Mouse (Mus musculus): ENCODE results near the gene Dhx16.
"Not testable (repeated sequence)": the region's sequence is repeated elsewhere in the genome, so short reads cannot be mapped to it uniquely, and the experiment has no call there.

Gene Dhx16

DNA sequence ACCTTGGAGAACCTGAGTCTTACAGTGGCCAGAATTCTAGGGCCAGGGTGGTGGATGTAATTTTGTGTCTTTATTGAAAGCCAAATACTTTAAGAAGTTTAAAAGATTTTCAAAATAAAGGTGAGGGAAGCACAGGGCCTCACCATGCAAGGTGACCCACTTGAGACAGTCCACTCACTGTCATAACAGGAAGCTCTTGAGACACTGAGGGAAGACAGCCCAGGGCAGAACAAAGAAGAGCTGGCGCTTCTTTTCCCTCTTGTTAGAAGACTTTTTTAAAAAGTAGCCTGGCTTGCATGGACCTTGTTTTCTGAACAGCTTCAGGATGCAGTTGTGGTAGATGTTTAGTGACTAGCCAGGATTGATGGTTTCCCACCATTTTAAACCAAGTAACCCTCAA lies 40.8 kb downstream of the Dhx16 start:
- DNase-seq (ENCODE audit: low spot score): no peak

- DNase-seq (ENCODE audit: low spot score): no peak
Measured at GRCm38 (mm10) chr17:35920862-35921562, 41.4 kb downstream of the Dhx16 start.

DNA sequence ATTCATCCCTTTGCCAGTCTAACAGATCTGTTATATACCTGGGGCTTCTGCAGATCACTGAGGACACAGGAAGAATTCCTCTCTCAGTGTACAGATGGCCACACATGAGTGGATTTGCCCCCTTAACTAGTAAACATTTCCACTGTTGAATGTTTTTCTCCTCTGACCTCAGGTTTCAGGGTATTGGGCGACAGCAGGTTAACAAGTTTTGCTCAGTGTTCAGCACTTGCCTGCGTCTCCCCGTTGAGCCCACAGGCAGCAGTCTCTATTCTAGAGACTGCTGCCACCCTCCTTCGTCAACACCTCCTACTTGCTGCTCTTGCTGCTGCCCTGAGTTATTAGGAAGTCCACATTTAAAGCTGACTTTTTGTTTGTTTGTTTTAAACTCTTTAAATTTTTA lies 42.1 kb downstream of the Dhx16 start:
- no peak for DNase-seq (ENCODE audit: low spot score)

DNA sequence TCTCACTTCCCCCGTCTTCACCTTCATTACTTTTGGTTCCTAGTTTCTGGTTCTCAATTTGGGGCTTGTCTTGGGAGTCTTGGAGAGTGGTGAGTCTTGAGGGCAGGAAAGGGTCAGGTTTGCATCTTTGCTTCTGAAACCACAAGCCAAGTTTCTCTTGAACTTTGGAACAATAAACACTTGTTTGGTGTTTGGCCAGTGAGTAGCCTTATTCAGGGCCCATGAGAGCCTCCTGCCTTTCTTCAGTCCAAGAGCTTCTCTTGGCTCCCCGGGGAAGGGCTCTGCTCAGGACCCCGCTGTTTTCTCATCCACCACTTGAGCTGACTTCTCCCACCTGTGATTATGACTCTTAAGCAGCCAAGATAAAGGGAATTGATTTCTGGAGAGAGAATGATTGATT lies 42.9 kb downstream of the Dhx16 start:
- no peak for DNase-seq (ENCODE audit: low spot score)

DNA sequence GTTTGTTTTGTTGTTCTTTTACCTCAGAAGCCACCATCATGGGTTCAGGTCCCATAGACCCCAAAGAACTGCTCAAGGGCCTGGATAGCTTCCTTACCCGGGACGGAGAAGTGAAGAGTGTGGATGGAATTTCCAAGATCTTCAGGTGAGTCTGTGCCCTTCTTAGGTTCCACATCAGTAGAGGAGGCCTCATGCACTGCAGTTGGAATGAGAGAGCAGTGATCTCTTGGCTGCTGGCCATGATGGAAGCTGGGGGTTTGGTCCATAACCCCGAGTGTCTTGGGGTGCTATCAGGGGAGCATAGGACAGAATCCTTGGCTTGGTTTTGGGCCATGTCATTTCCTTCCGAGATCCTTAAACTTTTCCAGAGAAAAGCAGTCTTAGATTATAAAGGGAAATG lies 43.7 kb downstream of the Dhx16 start:
- DNase-seq (ENCODE audit: low spot score): no peak

- DNase-seq (ENCODE audit: low spot score): no peak
Measured at GRCm38 (mm10) chr17:35927471-35927870, 47.9 kb downstream of the Dhx16 start.

- DNase-seq (ENCODE audit: low spot score): no peak
Measured at GRCm38 (mm10) chr17:35929534-35929933, 49.9 kb downstream of the Dhx16 start.

- no peak for DNase-seq (ENCODE audit: low spot score)
Measured at GRCm38 (mm10) chr17:35930627-35931026, 51.0 kb downstream of the Dhx16 start.

- no peak for DNase-seq (ENCODE audit: low spot score)
Measured at GRCm38 (mm10) chr17:35932608-35933007, 53.0 kb downstream of the Dhx16 start.

- not testable (repeated sequence) for DNase-seq (ENCODE audit: low spot score)
Measured at GRCm38 (mm10) chr17:35935763-35936162, 56.1 kb downstream of the Dhx16 start.

DNA sequence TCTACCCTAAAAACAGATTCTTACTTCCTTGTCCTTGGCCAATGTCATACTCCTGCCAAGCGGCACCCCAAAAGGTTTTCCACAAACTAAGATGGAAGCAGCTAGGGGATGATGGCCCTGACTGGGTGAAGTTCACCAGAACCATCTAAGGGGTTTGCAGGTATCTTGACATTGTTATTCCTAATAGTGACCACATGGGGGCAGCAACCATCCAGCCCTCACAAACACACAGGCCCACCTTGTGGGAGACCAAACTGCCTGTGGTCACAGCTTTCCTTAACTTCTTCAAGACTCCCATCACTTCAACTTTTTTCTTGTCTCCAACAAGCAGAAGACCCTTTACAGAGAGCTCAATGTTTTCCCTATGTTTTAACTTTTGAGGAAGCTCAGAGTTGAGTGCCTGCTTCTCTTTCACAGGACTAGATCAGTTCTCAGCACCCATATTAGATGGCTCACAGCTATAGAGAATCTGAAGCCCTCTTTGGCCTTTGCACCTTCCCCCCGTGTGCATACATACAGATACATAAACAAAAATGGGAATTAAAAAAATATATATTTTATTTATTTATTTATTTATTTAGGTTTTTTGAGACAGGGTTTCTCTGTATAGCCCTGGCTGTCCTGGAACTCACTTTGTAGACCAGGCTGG lies 58.2 kb downstream of the Dhx16 start:
- no peak for DNase-seq (ENCODE audit: low spot score)

DNA sequence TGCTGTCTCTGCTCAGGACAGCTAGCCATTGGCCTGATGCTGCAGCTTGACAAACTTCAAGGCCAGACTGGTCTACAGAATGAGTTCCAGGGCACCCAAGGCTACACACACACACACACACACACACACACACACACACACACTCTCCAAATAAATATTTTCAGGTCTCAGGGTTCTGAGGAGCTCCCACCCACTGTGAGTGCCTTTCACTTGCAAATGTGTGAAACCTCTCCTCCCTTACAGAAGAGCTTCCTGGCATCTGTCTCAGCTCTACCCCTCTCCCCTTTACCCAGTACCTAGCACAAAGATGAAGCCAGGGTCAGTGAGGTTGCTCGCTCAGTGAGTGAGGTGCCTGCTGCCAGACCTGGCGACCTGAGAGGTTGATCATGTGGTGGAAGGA lies 59.5 kb downstream of the Dhx16 start:
- no peak for DNase-seq (ENCODE audit: low spot score)

GRCm38 (mm10) chr17:35939941-35940340 lies 60.3 kb downstream of the Dhx16 start:
- no peak for DNase-seq (ENCODE audit: low spot score)

Measured in ovary, adult 18-20 months (tissue).